Mouse (Mus musculus) olfactory bulb, adult 2 months (tissue): ENCODE measurements around the gene Nudcd2.

ENCODE experiments used
- CTCF ChIP-seq: fragments of 200-500 bp; IDR thresholded peaks from 2 replicates; pipeline ENCODE4 v1.5.1; 2012; ENCODE audit warnings: low read depth, mild to moderate bottlenecking, low read length, moderate library complexity; ENCODE audit not compliant: insufficient read depth
- POLR2A ChIP-seq: fragments of 200-500 bp; IDR thresholded peaks from 2 replicates; pipeline ENCODE4 v1.6.1; 2012; ENCODE audit warnings: mild to moderate bottlenecking, low read depth, low read length, moderate library complexity; ENCODE audit not compliant: insufficient read depth

GRCm38 (mm10) chr11:40754664-40755107 lies 21.2 kb downstream of the Nudcd2 start:
- TF ChIP-seq CTCF = no peak
- no peak for TF ChIP-seq POLR2A
